Mouse (Mus musculus) liver, embryonic 14.5 days (tissue): Measurements from ENCODE around the gene Sparcl1.

ENCODE experiments used
- CTCF ChIP-seq: IDR thresholded peaks from 2 replicates; pipeline ENCODE4 v1.5.1; 2016; ENCODE audit warnings: antibody characterized with exemption, low read depth, control low read depth
- EP300 ChIP-seq: IDR thresholded peaks from 2 replicates; pipeline ENCODE4 v1.6.1; 2016; ENCODE audit warnings: antibody characterized with exemption, low read depth

DNA sequence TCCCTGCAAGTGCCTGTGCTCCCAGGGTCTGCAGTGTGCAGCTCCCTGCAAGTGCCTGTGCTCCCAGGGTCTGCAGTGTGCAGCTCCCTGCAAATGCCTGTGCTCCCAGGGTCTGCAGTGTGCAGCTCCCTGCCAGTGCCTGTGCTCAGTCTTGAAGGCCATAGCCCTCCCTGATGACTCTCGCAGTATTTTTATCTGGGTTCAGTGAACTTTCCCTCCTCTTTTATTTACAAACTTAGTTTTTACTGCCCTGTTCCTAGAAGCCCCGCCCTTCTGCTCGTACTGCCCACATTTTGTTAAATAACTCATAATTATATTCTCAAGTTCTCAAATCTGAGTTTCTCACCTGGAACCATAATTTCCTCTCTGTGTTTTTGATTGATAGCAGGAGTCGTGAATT lies 10.4 kb downstream of the Sparcl1 start:
- TF ChIP-seq CTCF (no peak), EP300 (no peak)
